ENCODE assay signal across 12 mouse cellular contexts in the genomic region with DNA sequence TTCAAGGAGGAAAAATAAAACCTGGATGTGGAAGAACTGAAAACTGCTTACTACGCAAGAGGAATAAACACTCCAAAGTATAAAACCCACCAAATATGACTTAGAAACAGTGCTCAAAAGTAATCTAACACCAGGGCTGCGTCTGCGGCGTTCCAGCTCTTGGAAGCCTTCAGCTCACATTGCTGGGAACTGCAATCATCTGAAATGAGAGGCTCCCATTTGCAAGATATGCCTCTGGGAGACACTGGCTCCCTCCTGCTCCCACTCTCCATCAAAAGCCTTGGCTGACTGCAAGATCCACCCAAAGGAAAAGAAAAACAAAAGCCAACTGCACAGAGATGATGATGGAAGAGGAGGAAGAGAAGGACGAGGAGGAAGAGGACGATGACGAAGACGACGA. TPM values are rescaled to one million over a fixed set of nuclear protein-coding genes. Genes with fewer than 3 reads are reported as not detected.
DNase-seq lines count a peak whose midpoint lies in the region; ATAC-seq and TF ChIP-seq lines count a peak whose summit lies in the region.
"Had no signal": no experiment of that assay in that cellular context is flagged by ENCODE, and none has a peak within 500 bp of the region (broad histone marks: within the 10 kb centered on the region; RNA-seq: fewer than 3 reads in every experiment).

No protein-coding gene starts in this region.

- H3K27me3 ChIP-seq in heart, embryonic 12.5 days (replicated peaks) = no peaks in the 10 kb centered on the region
- H3K27me3 ChIP-seq in lung, embryonic 16.5 days (ENCODE audit: control insufficient read depth, insufficient read depth, low read depth, low read length) = no peaks in the 10 kb centered on the region
- no peaks in the 10 kb centered on the region for H3K27me3 ChIP-seq in heart, embryonic 15.5 days
- H3K27me3 ChIP-seq in stomach, embryonic 16.5 days (ENCODE audit: control insufficient read depth, insufficient read depth, low read length) = no peaks in the 10 kb centered on the region
- no peaks in the 10 kb centered on the region for H3K27me3 ChIP-seq in liver, postnatal 0 days (ENCODE audit: insufficient read depth, low read length)
- H3K27me3 ChIP-seq: midbrain, embryonic 12.5 days had no signal

- no peak overlapping the region for H3K4me2 ChIP-seq in heart, embryonic 12.5 days
- H3K4me2 ChIP-seq in lung, embryonic 16.5 days (ENCODE audit: low read depth, low read length) = no peak overlapping the region
- H3K4me2 ChIP-seq in heart, embryonic 15.5 days = no peak overlapping the region
- H3K4me2 ChIP-seq in stomach, embryonic 16.5 days (ENCODE audit: low read depth, low read length) = no peak overlapping the region
- no peak overlapping the region for H3K4me2 ChIP-seq in liver, postnatal 0 days (ENCODE audit: low read depth, low read length)
- H3K4me2 ChIP-seq: midbrain, embryonic 12.5 days had no signal

- peaks cover 7% of the 10 kb centered on the region; the same call in 1 of the 2 replicates for H3K4me1 ChIP-seq in heart, embryonic 12.5 days (replicated peaks)
- peaks cover 4% of the 10 kb centered on the region; the same call in 1 of the 2 replicates for H3K4me1 ChIP-seq in lung, embryonic 16.5 days (replicated peaks; ENCODE audit: control insufficient read depth, insufficient read depth, low read length)
- 0 out of 2 replicates have a peak, but pooled peaks cover 5% of the 10 kb centered on the region for H3K4me1 ChIP-seq in heart, embryonic 15.5 days (replicated peaks)
- peaks cover 6% of the 10 kb centered on the region; the same call in 1 of the 2 replicates for H3K4me1 ChIP-seq in stomach, embryonic 16.5 days (ENCODE audit: control insufficient read depth, insufficient read depth, low read length)
- no peaks in the 10 kb centered on the region for H3K4me1 ChIP-seq in liver, postnatal 0 days (ENCODE audit: insufficient read depth)
- H3K4me1 ChIP-seq: midbrain, embryonic 12.5 days had no signal

- DNase-seq in heart, adult 11 months = peak; percentile 96
- DNase-seq in lung, postnatal 4 days = no peak
- no peak for DNase-seq in cerebellum, adult 9-11 months
- no peak for DNase-seq in liver, postnatal 0 days
- DNase-seq: kidney, postnatal 4 days; thymus, adult 2 months had no signal

- TF ChIP-seq CTCF in liver, postnatal 0 days (IDR thresholded peaks at IDR 0.05; ENCODE audit: low read depth) = no peak

- no peak for ATAC-seq in heart, embryonic 12.5 days (ENCODE audit: insufficient number of reproducible peaks, low FRiP score)
- ATAC-seq in lung, embryonic 16.5 days (ENCODE audit: low read depth) = no peak
- peak; percentile 55; the same call in 1 of the 2 replicates for ATAC-seq in heart, embryonic 15.5 days (replicated peaks; ENCODE audit: insufficient number of reproducible peaks, insufficient read depth, low FRiP score, low read depth)
- ATAC-seq in stomach, embryonic 16.5 days (ENCODE audit: insufficient read depth, low FRiP score) = 0 out of 2 replicates have a peak, but pooled peaks have one; percentile 53
- no peak for ATAC-seq in liver, postnatal 0 days
- ATAC-seq: inflammation-experienced regulatory T-cells, adult 6 months had no signal

- peaks cover 13% of the 10 kb centered on the region for H3K36me3 ChIP-seq in heart, embryonic 12.5 days
- H3K36me3 ChIP-seq in lung, embryonic 16.5 days (ENCODE audit: control insufficient read depth, insufficient read depth, low read length) = no peaks in the 10 kb centered on the region
- no peaks in the 10 kb centered on the region for H3K36me3 ChIP-seq in heart, embryonic 15.5 days
- H3K36me3 ChIP-seq in stomach, embryonic 16.5 days (ENCODE audit: control insufficient read depth, insufficient read depth, low read length) = no peaks in the 10 kb centered on the region
- 0 out of 2 replicates have a peak, but pooled peaks cover 4% of the 10 kb centered on the region for H3K36me3 ChIP-seq in liver, postnatal 0 days (replicated peaks; ENCODE audit: insufficient read depth, low read length)

- H3K4me3 ChIP-seq in heart, embryonic 12.5 days = no peak overlapping the region
- no peak overlapping the region for H3K4me3 ChIP-seq in lung, embryonic 16.5 days (ENCODE audit: low read length)
- no peak overlapping the region for H3K4me3 ChIP-seq in heart, embryonic 15.5 days
- H3K4me3 ChIP-seq in stomach, embryonic 16.5 days (replicated peaks; ENCODE audit: low read length) = no peak overlapping the region
- no peak overlapping the region for H3K4me3 ChIP-seq in liver, postnatal 0 days (ENCODE audit: low read depth, low read length)
- H3K4me3 ChIP-seq: midbrain, embryonic 12.5 days had no signal

- no peaks in the 10 kb centered on the region for H3K9me3 ChIP-seq in heart, embryonic 12.5 days (replicated peaks)
- H3K9me3 ChIP-seq in lung, embryonic 16.5 days (ENCODE audit: control insufficient read depth, low read length) = no peaks in the 10 kb centered on the region
- H3K9me3 ChIP-seq in heart, embryonic 15.5 days (replicated peaks) = no peaks in the 10 kb centered on the region
- H3K9me3 ChIP-seq in stomach, embryonic 16.5 days (replicated peaks; ENCODE audit: control insufficient read depth, low read length) = no peaks in the 10 kb centered on the region
- H3K9me3 ChIP-seq in liver, postnatal 0 days (ENCODE audit: low read length) = no peaks in the 10 kb centered on the region
- H3K9me3 ChIP-seq: midbrain, embryonic 12.5 days had no signal

- TF ChIP-seq EP300 in liver, postnatal 0 days (IDR thresholded peaks at IDR 0.05; ENCODE audit: low read depth) = no peak

- H3K9ac ChIP-seq in heart, embryonic 12.5 days = no peak overlapping the region
- no peak overlapping the region for H3K9ac ChIP-seq in lung, embryonic 16.5 days (ENCODE audit: low read length)
- no peak overlapping the region for H3K9ac ChIP-seq in heart, embryonic 15.5 days
- H3K9ac ChIP-seq in stomach, embryonic 16.5 days (ENCODE audit: low read length) = no peak overlapping the region
- no peak overlapping the region for H3K9ac ChIP-seq in liver, postnatal 0 days (replicated peaks)
- H3K9ac ChIP-seq: midbrain, embryonic 12.5 days had no signal

- WGBS in heart, embryonic 12.5 days = 88% methylated on average over 9 of the region's 9 CpGs
- WGBS in lung, embryonic 16.5 days = 74% methylated on average over 9 of the region's 9 CpGs
- 69% methylated on average over 9 of the region's 9 CpGs for WGBS in heart, embryonic 15.5 days
- WGBS in stomach, embryonic 16.5 days = 59% methylated on average over 9 of the region's 9 CpGs
- 87% methylated on average over 9 of the region's 9 CpGs for WGBS in liver, postnatal 0 days (ENCODE audit: insufficient replicate concordance)

- no peak overlapping the region for H3K27ac ChIP-seq in heart, embryonic 12.5 days (ENCODE audit: poor library complexity, severe bottlenecking)
- peak overlapping the region; percentile 54 for H3K27ac ChIP-seq in lung, embryonic 16.5 days (ENCODE audit: low read length)
- H3K27ac ChIP-seq in heart, embryonic 15.5 days = peak overlapping the region; percentile 60
- peak overlapping the region; percentile 62 for H3K27ac ChIP-seq in stomach, embryonic 16.5 days (ENCODE audit: low read length)
- H3K27ac ChIP-seq in liver, postnatal 0 days (ENCODE audit: low read depth) = no peak overlapping the region
- H3K27ac ChIP-seq: midbrain, embryonic 12.5 days had no signal

RNA-seq across cellular contexts. Expression of a gene that starts 19.2 kb away (rescaled TPM):
- 16.3 and 16.8 TPM in 2 replicates for polyA plus RNA-seq in heart, embryonic 12.5 days (2016; fragmentation: Nextera tagmentation; extraction: Ambion mirVana)
- 16.2 and 21.9 TPM in 2 replicates for polyA plus RNA-seq in lung, embryonic 16.5 days (2015; fragmentation: Nextera tagmentation; extraction: Ambion mirVana)
- polyA plus RNA-seq in heart, embryonic 15.5 days (2015; fragmentation: Nextera tagmentation; extraction: Ambion mirVana) = 7.2 and 10.9 TPM in 2 replicates
- 13.4 and 14.8 TPM in 2 replicates for polyA plus RNA-seq in stomach, embryonic 16.5 days (2015; fragmentation: Nextera tagmentation; extraction: Ambion mirVana)
- 3.3 and 3.4 TPM in 2 replicates for polyA plus RNA-seq in liver, postnatal 0 days (2015; fragmentation: Nextera tagmentation; extraction: Ambion mirVana)

Comparison
In these comparisons a context has a peak if more than half of its experiments do, and no peak if none do; other contexts are left out.
1. ATAC-seq: peak in heart, embryonic 15.5 days (single experiment) and stomach, embryonic 16.5 days (single experiment); none in heart, embryonic 12.5 days (single experiment), lung, embryonic 16.5 days (single experiment) and liver, postnatal 0 days (single experiment).
2. H3K27ac ChIP-seq: peak in lung, embryonic 16.5 days (single experiment), heart, embryonic 15.5 days (single experiment) and stomach, embryonic 16.5 days (single experiment); none in heart, embryonic 12.5 days (single experiment) and liver, postnatal 0 days (single experiment).